Mouse (Mus musculus) limb, embryonic 11.5 days (tissue): ENCODE data around the gene Lrrc71. TPM values are rescaled to one million over a fixed set of nuclear protein-coding genes. Genes with fewer than 3 reads are reported as not detected.
A peak's percentile ranks its signal among the peaks of the same experiment; 100 is the strongest.

Source experiments
- ATAC-seq: fragments of 200-750 bp; cut with Nextera tagmentation; 2 replicates; pipeline ENCODE4 v1.8.0; 2017; ENCODE audit warnings: low read depth; ENCODE audit not compliant: insufficient number of reproducible peaks, low FRiP score, low TSS enrichment
- DNase-seq: peaks from one replicate; pipeline ENCODE4 v3.0.0-alpha.2; 2015; ENCODE audit warnings: low spot score
- H3K27ac ChIP-seq: fragments of 300-500 bp; sonication (generic); replicated peaks from 2 replicates; pipeline ENCODE4 v1.5.1; 2014; ENCODE audit warnings: low read depth, mild to moderate bottlenecking, low read length
- H3K27me3 ChIP-seq: fragments of 300-500 bp; sonication (generic); 2 replicates; pipeline ENCODE4 v1.6.1; 2014; ENCODE audit warnings: mild to moderate bottlenecking, low read length, mixed read lengths; ENCODE audit not compliant: control insufficient read depth, insufficient read depth
- H3K36me3 ChIP-seq: fragments of 300-500 bp; sonication (generic); 2 replicates; pipeline ENCODE4 v1.6.1; 2014; ENCODE audit warnings: mild to moderate bottlenecking, low read length, moderate library complexity, mixed read lengths; ENCODE audit not compliant: control insufficient read depth, insufficient read depth
- H3K4me1 ChIP-seq: fragments of 300-500 bp; sonication (generic); 2 replicates; pipeline ENCODE4 v1.6.1; 2014; ENCODE audit warnings: low read length, mixed read lengths; ENCODE audit not compliant: control insufficient read depth, insufficient read depth
- H3K4me2 ChIP-seq: fragments of 300-500 bp; sonication (generic); 2 replicates; pipeline ENCODE4 v1.6.1; 2014; ENCODE audit warnings: low read depth, mild to moderate bottlenecking, moderate library complexity; ENCODE audit not compliant: severe bottlenecking
- H3K4me3 ChIP-seq: fragments of 300-500 bp; sonication (generic); 2 replicates; pipeline ENCODE4 v1.5.1; 2014; ENCODE audit warnings: low read depth, low read length
- H3K9ac ChIP-seq: fragments of 300-500 bp; sonication (generic); 2 replicates; pipeline ENCODE4 v1.6.1; 2014; ENCODE audit warnings: mild to moderate bottlenecking, low read length
- H3K9me3 ChIP-seq: fragments of 300-500 bp; sonication (generic); 2 replicates; pipeline ENCODE4 v1.6.1; 2016; ENCODE audit warnings: low read length; ENCODE audit not compliant: control insufficient read depth
- WGBS: fragments of 180-500 bp; shearing (Covaris S2); extraction: QIAGEN DNeasy Blood & Tissue Kit; methylation state at CpG from one replicate; pipeline ENCODE4 v1.1.7; 2014; 5-methylcytosine and 5-hydroxymethylcytosine counted together
- polyA plus RNA-seq: library from polyadenylated mRNA; unstranded; fragments of >200 nt; fragmentation: Nextera tagmentation; extraction: Ambion mirVana; gene quantifications from 2 replicates; pipeline ENCODE4 v1.2.1, GENCODE M21; 2014

The Lrrc71 gene
- polyA plus RNA-seq, 1 experiment from 2014 or later: 0.43 TPM

DNA sequence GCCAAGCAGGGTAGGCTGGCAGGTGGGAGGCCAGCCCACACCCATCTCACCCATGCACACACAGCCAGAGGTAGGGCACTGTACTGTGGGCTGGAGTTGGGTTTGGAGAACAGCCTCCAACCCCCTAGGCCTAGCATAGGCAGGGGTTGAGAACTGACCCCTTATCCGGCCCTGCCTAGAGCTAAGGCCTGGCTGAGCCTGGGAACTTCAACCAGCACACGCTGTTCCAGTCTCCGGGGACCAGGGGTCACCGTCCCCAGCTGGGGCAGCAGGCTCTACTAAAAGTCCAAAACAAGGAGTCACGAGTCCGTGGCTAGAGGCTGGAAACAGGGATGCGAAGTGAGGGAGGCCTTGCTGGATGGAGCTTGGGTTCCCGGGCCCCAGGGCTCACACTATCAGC, 19.3 kb upstream of the Lrrc71 start:
- no peaks in the 10 kb centered on the region for H3K27me3 ChIP-seq
- DNase-seq (no peak), ATAC-seq (no peak)
- no peak overlapping the region for H3K9ac ChIP-seq
- peak overlapping the region; percentile 49 for H3K4me2 ChIP-seq
- peaks cover 46% of the 10 kb centered on the region for H3K4me1 ChIP-seq
- WGBS: 68% methylated on average over 8 of the region's 8 CpGs
- H3K9me3 ChIP-seq: no peaks in the 10 kb centered on the region
- H3K27ac ChIP-seq: no peak overlapping the region; the same call in 1 of the 2 replicates
- H3K36me3 ChIP-seq: no peaks in the 10 kb centered on the region
- H3K4me3 ChIP-seq: 0 out of 2 replicates have a peak overlapping the region, but pooled peaks have one; percentile 44

DNA sequence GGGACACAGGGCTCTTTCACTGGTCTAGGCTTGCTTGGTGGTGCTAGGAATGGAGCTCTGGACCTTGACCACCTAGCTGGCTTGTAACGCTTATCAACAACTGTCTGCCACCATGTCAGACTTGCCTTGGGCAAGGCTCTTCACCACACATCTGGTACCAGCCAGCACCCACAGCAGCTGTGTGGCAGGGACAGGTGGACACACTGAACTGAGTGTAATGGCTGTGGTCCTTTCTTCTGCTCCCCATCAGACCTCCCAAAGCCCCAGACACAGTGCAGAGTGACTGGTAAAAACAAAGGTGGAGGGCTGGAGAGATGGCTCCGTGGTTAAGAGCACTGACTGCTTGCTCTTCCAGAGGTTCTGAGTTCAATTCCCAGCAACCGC, 17.9 kb upstream of the Lrrc71 start:
- H3K27me3 ChIP-seq: no peaks in the 10 kb centered on the region
- H3K4me2 ChIP-seq: no peak overlapping the region
- H3K4me1 ChIP-seq: peaks cover 61% of the 10 kb centered on the region
- no peaks in the 10 kb centered on the region for H3K9me3 ChIP-seq
- 0 out of 2 replicates have a peak overlapping the region, but pooled peaks have one; percentile 84 for H3K27ac ChIP-seq
- 76% methylated on average over 3 of the region's 3 CpGs for WGBS
- no peak for ATAC-seq
- no peak overlapping the region for H3K9ac ChIP-seq
- no peak overlapping the region for H3K4me3 ChIP-seq
- DNase-seq: no peak
- H3K36me3 ChIP-seq: no peaks in the 10 kb centered on the region

DNA sequence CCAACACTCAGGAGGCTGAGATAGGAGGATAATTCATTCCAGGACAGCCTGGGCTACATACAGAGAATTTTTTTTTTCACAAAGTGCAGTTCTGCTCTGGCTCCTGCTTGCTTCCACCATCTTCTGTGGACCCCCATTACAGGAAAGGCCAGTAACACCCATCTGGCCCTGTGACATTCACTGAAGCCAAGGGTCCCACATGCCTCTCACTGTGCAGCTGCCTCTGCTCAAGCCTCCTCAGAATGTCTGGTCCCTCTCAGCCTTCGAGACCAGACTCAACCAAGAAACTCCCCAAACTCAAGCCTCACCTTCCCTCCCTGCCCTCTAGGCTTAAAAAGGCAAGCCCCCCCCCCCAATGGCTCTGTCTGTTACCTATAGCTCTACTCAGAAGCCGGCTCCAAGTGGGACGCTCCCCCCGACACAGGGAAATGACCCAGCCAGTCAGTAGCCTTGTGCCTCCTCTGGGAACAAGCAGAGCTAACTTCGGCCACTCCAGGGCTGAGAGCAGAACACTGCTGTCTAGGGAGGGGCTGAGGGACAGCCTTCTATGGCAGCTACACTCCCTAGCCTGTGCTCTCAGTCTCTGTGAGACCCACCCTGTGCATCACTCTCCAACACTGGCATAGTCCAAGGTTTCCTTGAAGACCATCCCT, 17.3 kb upstream of the Lrrc71 start:
- Histone ChIP-seq H3K4me3 (no peak overlapping the region), H3K4me1 (peaks cover 63% of the 10 kb centered on the region), H3K9ac (no peak overlapping the region), H3K36me3 (no peaks in the 10 kb centered on the region), H3K27ac (peak overlapping the region; percentile 84), H3K27me3 (no peaks in the 10 kb centered on the region), H3K9me3 (no peaks in the 10 kb centered on the region), H3K4me2 (no peak overlapping the region)
- DNase-seq (no peak), ATAC-seq (no peak)
- 67% methylated on average over 5 of the region's 5 CpGs for WGBS

DNA sequence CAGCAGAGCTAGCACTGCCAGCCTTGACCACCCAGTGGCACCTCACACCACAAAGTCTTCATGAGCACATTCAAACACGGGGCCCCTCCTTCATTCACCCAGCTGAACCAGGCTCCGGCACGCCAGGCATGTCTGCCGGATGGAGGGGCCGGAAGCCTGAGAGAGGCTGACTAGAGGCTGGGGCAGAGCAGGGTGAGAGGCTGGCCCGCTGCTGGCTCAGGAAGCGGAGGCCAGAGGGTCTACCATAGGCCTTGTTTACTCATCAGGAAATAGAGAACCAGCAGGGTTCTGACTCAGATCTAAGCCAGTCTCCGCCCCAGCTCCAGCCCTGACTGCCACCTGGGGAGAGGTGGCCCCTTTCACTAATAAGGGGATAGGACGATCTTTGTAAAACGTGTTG, 16.7 kb upstream of the Lrrc71 start:
- H3K27me3 ChIP-seq: no peaks in the 10 kb centered on the region
- 15% methylated on average over 10 of the region's 10 CpGs for WGBS
- H3K4me3 ChIP-seq: no peak overlapping the region
- ATAC-seq: peak; percentile 63
- H3K36me3 ChIP-seq: no peaks in the 10 kb centered on the region
- peak overlapping the region; percentile 84 for H3K27ac ChIP-seq
- H3K4me1 ChIP-seq: peaks cover 63% of the 10 kb centered on the region
- H3K9me3 ChIP-seq: no peaks in the 10 kb centered on the region
- 0 out of 2 replicates have a peak overlapping the region, but pooled peaks have one; percentile 4 for H3K9ac ChIP-seq
- peak overlapping the region; percentile 24; the same call in 1 of the 2 replicates for H3K4me2 ChIP-seq
- peak; percentile 71 for DNase-seq

DNA sequence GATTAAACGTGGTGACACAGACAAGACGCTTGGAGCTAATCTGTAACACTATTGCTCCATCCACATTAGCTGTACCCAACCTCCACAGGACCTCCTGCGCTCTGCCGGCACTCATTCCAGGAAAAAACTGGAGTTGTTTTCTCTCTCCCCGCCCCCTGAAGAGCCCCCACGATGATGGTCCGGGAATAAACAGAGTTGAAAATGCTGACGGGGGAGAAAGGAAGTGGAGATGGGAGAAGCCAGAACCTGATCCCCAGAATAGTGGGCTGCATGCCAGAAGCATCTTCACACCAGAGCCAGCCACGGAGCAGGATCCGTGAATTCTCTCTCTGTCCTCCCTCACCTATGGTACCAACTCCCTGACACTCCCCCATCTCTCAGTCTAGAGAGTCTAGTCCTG, 16.1 kb upstream of the Lrrc71 start:
- DNase-seq: no peak
- Histone ChIP-seq H3K27me3 (no peaks in the 10 kb centered on the region), H3K4me2 (peak overlapping the region; percentile 24; the same call in 1 of the 2 replicates), H3K27ac (peak overlapping the region; percentile 84), H3K4me1 (peaks cover 63% of the 10 kb centered on the region), H3K9me3 (no peaks in the 10 kb centered on the region), H3K9ac (no peak overlapping the region; the same call in 1 of the 2 replicates), H3K36me3 (no peaks in the 10 kb centered on the region), H3K4me3 (no peak overlapping the region)
- 34% methylated on average over 10 of the region's 10 CpGs for WGBS
- no peak for ATAC-seq

DNA sequence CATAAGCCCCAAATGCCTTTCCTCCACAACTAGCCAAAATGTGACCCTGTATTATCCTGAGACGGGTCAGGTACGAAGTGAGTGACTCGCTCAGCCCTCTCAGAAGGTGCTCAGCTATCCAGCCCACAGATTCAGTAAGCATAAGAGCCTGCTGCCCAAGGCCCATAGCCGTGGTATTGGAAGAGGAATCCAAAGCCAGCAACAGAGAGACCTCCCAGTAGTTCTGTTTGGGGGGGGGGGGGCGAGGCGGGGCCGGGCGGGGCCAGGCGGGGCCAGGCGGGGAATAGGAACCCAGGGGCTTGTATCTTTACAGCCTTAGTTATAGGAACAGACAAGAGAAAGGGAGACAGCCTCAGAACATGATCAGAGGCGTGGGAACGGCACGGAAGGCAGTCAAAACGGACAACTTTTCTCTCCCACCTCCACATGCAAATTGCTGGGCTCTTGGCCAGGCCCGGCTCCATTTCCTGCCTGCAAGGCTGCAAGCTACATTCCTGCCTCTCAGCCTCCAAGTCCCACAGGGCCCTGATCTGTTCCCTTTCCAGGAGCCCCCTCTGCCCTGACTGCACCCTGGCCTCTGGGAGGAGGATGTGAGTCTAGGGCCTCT, 15.4 kb upstream of the Lrrc71 start:
- peaks cover 67% of the 10 kb centered on the region for H3K4me1 ChIP-seq
- ATAC-seq (no peak; the same call in 1 of the 2 replicates), DNase-seq (peak; percentile 70)
- H3K36me3 ChIP-seq: no peaks in the 10 kb centered on the region
- peak overlapping the region; percentile 8 for H3K4me3 ChIP-seq
- peak overlapping the region; percentile 29 for H3K4me2 ChIP-seq
- no peaks in the 10 kb centered on the region for H3K9me3 ChIP-seq
- 17% methylated on average over 15 of the region's 15 CpGs for WGBS
- H3K27ac ChIP-seq: peak overlapping the region; percentile 84
- H3K27me3 ChIP-seq: no peaks in the 10 kb centered on the region
- H3K9ac ChIP-seq: peak overlapping the region; percentile 53

DNA sequence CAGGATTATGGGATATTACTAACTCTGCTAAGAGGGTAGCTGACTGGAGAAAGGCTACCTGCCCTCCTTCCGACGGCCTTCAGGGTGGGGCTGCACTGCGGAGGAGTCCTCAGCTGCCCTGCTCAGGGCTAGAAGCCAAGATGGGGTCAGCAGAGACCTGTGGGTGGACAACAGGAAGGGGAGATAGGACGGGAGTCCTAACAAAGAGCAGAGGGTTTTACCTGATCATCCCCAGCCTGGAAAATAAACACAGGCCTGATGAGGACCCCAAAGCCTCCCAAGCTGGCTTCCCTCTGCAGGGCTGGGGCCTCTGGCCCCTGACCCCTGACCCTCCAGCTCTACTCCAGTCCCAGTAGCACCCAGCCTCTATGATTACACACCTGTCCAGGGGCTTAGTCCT, 14.8 kb upstream of the Lrrc71 start:
- 55% methylated on average over 4 of the region's 4 CpGs for WGBS
- Histone ChIP-seq H3K36me3 (0 out of 2 replicates have a peak, but pooled peaks cover under 1% of the 10 kb centered on the region), H3K27ac (peak overlapping the region; percentile 84), H3K9me3 (no peaks in the 10 kb centered on the region), H3K4me3 (no peak overlapping the region), H3K9ac (no peak overlapping the region), H3K27me3 (no peaks in the 10 kb centered on the region), H3K4me2 (peak overlapping the region; percentile 29; the same call in 1 of the 2 replicates), H3K4me1 (peaks cover 68% of the 10 kb centered on the region)
- no peak for ATAC-seq
- DNase-seq: no peak

DNA sequence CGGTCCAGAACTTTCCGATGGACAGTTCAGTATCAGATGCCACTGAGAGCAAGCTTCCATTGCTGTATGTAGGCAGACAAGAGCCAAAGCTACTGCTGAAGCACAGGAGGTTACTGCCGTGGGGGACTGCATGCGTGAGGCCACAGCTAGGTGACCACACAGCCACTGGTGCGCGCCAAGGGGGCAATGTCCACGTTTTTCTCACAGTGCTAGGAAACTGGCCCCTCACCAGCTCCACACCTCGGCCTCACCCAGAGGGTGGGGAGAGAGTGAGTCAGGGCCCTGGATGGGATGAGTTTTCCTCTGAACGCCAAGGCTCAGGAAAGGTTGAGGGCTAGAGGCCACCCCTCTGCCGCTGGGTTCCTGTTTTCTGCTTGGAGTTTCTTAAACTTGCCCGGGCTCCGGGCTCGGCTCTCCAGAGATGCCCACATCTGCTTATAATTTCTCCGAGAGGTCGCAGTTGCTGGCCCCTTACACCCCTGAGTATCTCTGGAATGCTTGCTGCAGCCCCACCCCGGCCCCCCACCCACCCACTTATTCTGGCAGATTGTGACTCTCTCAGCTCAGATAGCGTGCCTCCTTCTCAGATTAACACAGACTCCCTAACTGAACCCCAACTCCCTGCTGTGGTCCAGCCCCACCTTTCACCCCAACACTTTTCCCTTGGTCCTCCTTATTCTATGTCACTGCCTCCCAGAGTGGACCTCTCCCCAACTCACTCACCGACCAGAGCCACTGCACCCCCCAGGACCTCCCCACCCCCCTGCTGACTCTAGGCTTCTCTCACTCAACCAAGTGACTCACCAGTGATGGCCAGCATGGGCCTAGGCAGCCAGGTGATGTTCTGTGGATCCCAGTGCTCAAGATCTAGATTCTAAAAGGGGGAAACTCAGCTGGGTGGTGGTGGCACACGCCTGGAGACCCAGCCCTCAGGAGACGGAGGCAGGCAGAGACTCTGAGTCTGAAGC, 13.3 kb upstream of the Lrrc71 start:
- peak overlapping the region; percentile 70 for H3K27ac ChIP-seq
- H3K36me3 ChIP-seq: 0 out of 2 replicates have a peak, but pooled peaks cover 2% of the 10 kb centered on the region
- peak overlapping the region; percentile 45 for H3K9ac ChIP-seq
- no peak for ATAC-seq
- no peaks in the 10 kb centered on the region for H3K9me3 ChIP-seq
- WGBS: 42% methylated on average over 20 of the region's 20 CpGs
- H3K4me1 ChIP-seq: peaks cover 61% of the 10 kb centered on the region
- H3K4me3 ChIP-seq: no peak overlapping the region
- no peak for DNase-seq
- peak overlapping the region; percentile 4; the same call in 1 of the 2 replicates for H3K4me2 ChIP-seq
- H3K27me3 ChIP-seq: 0 out of 2 replicates have a peak, but pooled peaks cover 1% of the 10 kb centered on the region
